Mouse (Mus musculus) cortical plate, adult 2 months (tissue): ENCODE results near the gene Hrh2.

ENCODE experiments used
- CTCF ChIP-seq: fragments of 200-500 bp; IDR thresholded peaks from 2 replicates; pipeline ENCODE4 v1.5.1; 2011; ENCODE audit warnings: mild to moderate bottlenecking, control low read depth, low read length; ENCODE audit not compliant: insufficient read depth; ENCODE audit errors: extremely low read depth
- POLR2A ChIP-seq: fragments of 200-500 bp; IDR thresholded peaks from 2 replicates; pipeline ENCODE4 v1.6.1; 2011; ENCODE audit warnings: mild to moderate bottlenecking, low read length, control low read depth; ENCODE audit not compliant: insufficient read depth; ENCODE audit errors: extremely low read depth

DNA sequence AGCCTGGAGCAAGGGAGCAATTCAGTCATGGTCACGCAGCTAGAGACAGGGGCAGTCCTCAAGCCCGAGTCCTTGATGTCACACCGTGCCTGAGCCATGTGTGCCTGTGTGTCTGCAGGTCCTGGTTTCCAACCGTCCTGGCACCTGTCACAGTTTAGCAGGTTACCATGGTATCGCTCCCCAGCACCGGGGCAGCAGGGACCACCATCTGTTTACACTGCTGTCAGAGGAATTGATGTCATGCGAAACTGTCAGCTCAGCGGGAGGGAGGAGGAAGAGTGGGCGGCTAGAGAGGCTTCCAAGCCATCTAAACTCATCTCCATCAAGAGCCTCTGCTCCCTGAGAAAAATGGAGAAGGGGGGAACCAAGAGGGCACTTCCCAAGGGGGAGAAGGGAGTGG is 74.5 kb downstream of the Hrh2 start:
- TF ChIP-seq POLR2A (no peak), CTCF (no peak)
